Mouse (Mus musculus) hindlimb bud, embryonic 11.5 days (tissue): Measurements from ENCODE around the gene Sox5.
A peak's percentile ranks its signal among the peaks of the same experiment; 100 is the strongest.

Experiments used
- DNase-seq: peaks from one replicate; pipeline ENCODE4 v3.0.0-alpha.2; 2012; ENCODE audit warnings: low read depth, low spot score; ENCODE audit errors: extremely low spot score

Sox5 gene

DNA sequence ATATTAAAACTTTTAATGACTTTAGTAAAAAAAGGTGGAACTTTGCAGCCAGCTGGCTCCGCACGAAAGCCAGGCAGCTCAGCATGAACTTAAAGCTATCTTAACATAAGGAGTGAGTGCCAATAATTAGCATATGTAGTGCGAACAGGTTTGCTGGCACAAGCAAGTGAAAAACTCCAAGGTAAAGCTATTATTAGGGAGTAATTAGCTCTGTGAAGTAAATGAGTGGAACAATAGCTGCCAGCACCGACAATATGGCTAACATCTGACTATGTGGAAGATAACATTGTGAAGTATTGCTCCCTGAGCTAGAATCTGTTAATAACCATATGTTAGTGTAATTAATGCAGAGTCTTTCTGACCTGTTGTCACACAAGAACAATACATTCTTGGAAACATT, 786.7 kb downstream of the Sox5 start:
- peak; percentile 5 for DNase-seq

DNA sequence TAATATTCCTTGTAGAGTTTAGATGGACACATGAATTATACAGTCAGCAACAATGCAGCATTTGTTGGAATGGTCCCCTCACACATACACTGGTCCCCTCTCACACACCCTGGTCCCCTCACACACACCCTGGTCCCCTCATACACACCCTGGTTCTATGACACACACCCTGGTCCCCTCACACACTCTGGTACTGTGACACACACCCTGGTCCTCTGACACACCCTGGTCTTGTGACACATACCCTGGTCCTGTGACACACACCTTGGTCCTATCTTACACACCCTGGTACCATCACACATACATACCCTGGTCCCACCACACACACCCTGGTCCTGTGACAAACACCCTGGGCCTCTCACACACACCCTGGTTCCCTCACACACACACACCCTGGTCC, 794.2 kb downstream of the Sox5 start:
- no peak for DNase-seq

DNA sequence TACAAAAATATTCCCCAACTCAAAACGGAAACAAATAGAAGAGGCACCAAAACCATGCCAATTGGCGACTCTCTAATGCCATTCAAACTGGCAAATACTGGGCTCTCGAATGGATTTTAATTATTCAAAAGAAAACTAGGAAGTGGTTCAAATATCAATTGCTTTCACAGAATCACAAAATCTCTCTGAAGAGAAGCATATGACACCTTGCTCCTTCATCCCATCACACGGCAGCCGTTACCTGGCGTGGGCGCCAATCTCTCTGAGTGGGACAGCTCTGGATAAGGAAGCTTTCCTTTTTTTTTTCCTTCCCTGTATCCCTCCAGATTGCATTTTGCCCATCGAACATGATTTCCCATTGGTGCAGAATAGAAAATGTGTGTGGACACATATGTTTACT, 801.6 kb downstream of the Sox5 start:
- no peak for DNase-seq

GRCm38 (mm10) chr6:143967724-143968400, 813.9 kb downstream of the Sox5 start:
- no peak for DNase-seq

DNA sequence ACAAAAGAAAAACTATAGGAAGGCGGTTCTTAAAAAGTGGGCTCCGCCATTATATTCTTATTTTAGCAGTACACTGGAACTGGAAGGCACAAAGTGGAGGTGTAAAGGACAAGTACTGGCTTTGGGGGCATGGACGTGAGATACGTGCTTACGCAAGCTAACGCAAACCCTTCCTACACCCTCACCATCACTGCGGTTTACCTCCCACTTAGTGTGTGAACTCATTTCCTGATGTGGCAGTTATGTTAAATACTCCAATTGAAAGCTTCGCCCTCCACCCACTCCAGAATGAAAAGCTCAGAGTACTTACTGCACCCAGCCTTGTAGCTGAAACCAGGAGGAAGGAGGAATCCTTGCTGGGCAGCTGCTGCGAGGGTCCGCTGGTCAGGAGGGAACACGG, 821.3 kb downstream of the Sox5 start:
- DNase-seq, result no peak

- DNase-seq, result no peak
Measured at GRCm38 (mm10) chr6:143960081-143960480, 821.7 kb downstream of the Sox5 start.

- DNase-seq, result no peak
Measured at GRCm38 (mm10) chr6:143958372-143958771, 823.4 kb downstream of the Sox5 start.

DNA sequence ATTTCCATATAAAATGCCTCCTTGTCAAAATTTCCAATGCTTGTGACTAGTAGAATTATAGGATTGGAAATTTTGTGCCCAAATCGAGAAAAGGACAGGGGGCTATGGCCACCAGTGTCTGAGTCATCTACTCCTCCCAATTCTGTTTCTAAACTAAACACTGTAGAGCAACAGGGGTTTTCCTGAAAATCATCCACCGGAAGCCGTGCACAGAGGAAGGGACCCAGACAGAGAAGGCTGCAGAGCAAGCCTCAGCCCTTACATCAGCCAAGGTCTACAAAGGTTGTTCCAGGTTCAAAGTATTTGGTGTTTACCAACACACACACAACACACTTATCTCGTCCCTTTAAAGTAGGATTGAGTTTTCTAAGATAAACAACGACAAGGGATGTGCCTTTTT, 824.7 kb downstream of the Sox5 start:
- DNase-seq, result no peak

DNA sequence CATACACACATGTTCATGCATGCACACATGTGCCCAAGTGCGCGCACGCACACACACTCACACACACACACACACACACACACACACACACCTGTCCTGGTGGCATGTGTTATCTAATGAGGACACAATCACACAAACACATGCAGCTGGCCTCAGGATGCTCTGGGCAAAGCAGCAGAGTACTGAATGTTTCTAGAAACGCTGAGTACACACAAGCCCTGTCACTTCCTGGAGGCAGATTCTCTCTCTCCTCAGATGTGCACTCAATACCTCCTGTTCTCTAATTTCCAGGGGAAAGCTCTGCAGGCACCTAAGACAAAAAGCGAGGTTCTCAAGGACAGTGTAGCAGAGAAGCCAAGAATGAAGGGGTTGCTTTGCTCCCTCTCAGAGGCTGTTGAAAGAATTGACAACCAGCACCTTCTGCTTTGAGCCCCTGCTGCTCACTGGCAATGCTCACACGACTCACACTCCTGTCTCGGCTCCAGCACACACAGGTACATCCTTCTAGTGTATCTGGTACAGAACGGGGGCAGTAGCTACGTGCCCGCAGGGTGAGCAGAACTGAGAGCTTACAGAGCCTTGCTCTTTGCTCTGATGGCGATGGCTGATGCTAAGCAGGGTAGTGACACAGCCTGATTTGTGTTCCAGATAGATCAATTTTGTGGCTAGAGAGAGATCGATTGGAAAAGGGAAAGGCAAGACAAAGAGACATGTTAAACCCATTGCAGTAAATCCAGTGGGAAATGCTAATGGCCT, 833.0 kb downstream of the Sox5 start:
- DNase-seq, result no peak

GRCm38 (mm10) chr6:143948071-143948470, 833.7 kb downstream of the Sox5 start:
- no peak for DNase-seq

GRCm38 (mm10) chr6:143943126-143943525, 838.7 kb downstream of the Sox5 start:
- no peak for DNase-seq

GRCm38 (mm10) chr6:143941291-143941785, 840.4 kb downstream of the Sox5 start:
- no peak for DNase-seq

DNA sequence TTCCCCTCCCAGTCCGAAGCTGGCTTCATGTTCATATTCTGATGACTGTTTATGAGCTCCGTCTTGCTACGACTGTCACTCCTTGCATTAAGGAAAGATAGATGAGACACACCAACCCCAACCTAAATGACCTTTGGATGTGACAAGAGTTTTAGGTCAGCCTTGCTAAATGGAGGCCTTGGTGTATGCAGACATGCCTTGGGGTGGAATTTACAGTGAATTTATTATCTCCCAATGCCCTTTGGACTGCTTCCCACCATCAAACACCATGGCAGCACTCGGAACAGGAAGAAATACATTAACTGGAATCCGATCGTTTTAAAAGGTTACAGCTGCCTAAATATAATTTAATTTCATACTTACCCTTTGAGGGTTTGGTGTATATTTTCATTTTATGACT, 858.6 kb downstream of the Sox5 start:
- no peak for DNase-seq

GRCm38 (mm10) chr6:143918405-143918947, 863.3 kb downstream of the Sox5 start:
- peak; percentile 31 for DNase-seq

GRCm38 (mm10) chr6:143916152-143916735, 865.5 kb downstream of the Sox5 start:
- DNase-seq, result no peak

DNA sequence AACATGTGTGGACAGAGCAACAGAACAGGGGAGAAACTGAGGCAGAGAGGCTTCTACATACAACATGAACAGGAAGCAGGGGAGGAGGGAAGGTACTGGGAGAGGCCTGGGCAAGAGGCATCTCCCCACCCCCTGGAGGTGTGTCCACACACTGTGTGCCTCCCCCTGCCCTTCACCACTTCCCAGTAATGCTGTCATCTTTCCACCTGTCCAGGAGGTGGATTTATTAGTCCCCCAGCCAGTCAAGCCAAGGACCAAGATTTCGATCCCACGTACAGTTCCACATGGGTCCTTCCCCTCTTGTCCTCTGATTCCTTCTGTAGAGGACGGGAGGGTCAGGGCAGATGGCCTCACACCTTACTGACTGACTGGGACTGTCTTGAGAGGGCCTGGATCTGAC, 866.1 kb downstream of the Sox5 start:
- no peak for DNase-seq

DNA sequence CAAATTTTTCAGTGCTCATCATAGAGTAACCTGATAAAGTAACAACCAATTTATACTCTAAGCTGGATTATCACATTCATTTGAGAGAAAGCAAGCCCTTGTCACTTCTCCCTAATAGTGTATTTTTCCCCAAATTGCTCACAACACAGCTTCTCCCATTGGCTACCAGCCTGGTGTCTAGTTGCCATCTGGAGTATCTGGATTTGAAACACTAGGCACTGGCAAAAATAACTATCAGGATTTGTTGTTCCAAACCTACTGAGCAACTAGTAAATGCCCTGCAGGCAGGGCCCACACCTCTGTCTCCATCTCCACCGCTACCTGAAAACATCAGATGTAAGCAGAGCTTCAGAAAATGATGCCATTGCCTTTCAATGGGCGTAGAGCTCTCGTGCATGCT, 869.5 kb downstream of the Sox5 start:
- DNase-seq, result no peak

GRCm38 (mm10) chr6:143904693-143905031, 877.1 kb downstream of the Sox5 start:
- no peak for DNase-seq

DNA sequence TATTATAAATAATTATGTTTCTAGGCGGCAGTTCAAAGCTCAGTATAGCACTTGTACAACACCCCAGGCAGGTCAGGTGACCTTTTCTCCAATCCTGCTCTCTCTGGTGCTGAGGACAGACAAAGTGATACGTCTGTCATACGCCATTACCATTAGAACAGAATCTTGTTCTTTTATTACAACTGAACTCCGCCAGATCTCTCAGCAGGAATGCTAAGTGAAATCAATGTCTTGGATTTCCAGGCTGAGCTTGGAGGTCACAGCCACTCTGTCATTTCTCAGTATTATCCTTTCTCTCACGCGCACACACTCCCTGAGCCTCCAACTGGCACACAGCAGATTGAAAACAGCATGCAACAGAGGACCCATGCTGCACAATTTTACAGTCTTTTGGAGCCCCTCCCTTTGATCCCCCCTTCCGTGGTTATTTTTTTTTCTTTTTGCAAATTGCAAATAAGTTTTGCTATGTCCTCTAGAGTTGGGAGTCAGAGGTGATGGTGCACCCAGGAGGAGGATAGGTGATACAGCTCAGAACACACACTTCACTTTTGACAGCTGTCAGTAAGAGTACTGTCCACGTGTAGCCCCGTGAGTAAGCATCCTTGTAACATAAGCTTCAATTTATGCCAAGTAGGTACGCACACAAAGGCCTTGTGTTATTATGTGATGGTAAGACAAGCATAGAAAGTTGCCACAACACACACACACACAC, 877.6 kb downstream of the Sox5 start:
- no peak for DNase-seq

DNA sequence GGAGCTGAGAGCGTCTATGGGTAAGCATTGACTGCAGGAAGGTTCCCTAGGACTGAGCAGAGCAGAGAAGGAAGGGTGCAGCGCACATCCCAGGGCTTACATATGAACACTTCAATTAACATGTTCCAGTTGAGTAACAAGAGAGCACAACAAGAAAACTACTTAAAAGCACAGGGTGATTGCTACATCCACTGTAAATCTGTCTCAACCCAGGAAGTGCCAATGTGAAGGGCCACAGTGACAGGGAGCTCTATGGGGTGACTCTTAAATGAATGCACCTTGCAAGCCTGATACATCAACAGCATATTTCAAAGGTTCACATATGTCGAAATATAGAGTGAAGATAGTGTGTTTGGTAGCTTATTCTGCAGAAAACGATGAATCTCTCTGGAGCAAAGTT, 880.9 kb downstream of the Sox5 start:
- no peak for DNase-seq

DNA sequence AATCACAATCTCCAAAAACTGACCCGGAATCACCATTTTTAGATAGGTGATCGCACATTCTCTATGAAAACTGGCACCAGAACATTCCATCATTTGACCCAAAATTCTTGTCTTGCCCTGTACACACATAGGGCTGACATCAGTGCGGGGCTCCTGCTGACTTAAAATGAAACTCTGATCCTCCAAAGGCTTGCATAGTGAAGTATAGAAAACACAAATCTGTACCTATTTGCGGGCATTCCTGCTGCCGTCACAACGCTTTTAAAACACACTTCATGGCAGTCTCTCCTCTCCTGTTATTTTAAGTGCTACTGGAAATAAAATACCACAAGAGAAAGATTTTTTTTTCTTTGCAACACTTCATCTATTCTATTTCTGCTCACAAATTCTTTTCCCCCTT, 886.7 kb downstream of the Sox5 start:
- DNase-seq, result no peak
